Mouse (Mus musculus): Measurements from ENCODE around the gene Dcps. TPM values are rescaled to one million over a fixed set of nuclear protein-coding genes. Genes with fewer than 3 reads are reported as not detected.
"Not testable (repeated sequence)": the region's sequence is repeated elsewhere in the genome, so short reads cannot be mapped to it uniquely, and the experiment has no call there.

Gene Dcps
- polyA plus RNA-seq, 1 experiment from 2014 or later, result 69.3 TPM

DNA sequence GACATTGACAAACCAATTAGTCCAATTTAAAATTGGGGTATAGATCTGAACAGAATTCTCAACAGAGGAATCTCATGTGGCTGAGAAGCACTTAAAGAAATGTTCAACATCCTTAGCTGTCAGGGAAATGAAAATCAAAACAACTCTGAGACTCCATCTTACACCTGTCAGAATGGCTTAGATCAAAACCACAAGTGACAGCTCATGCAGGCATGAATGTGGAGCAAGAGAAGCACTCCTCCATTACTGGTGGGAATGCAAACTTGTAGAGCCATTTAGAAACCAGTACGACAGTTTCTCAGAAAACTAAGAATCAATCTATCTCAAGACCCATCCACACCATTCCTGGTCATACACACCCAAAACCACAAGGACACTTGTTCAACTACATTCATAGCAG lies 22.9 kb downstream of the Dcps start:
- 86% methylated on average over 1 of the region's 1 CpGs for WGBS (ENCODE audit: insufficient replicate concordance)

DNA sequence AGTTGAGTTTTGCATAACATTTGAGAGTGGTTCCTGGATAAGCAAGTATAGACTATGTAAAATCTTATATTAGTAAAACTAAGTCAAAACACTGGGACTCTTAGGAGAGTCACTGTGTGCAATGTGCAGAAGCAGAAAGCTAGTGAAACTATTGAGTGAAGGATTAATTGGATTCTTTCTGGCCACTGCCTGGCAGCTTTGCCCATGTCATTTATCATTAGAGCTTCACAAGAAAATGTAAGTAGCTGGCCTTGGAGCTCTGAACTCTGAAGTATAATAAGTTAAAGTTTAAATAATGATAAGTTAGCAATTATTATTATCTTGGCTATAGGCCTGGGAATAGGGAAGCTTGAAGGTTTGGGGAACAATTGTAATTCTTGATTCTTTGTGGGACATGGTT lies 27.0 kb downstream of the Dcps start:
- H3K27me3 ChIP-seq (ENCODE audit: control insufficient read depth, insufficient read depth, low read length); H3K9ac ChIP-seq (ENCODE audit: low read depth, low read length); H3K36me3 ChIP-seq (ENCODE audit: control insufficient read depth, insufficient read depth, low read length); H3K4me2 ChIP-seq; H3K27ac ChIP-seq (ENCODE audit: low read depth, low read length); ATAC-seq (replicated peaks; ENCODE audit: insufficient number of reproducible peaks, low FRiP score, low TSS enrichment); H3K4me3 ChIP-seq (ENCODE audit: low read depth, low read length); H3K9me3 ChIP-seq (replicated peaks; ENCODE audit: control insufficient read depth, low read length); H3K4me1 ChIP-seq (ENCODE audit: control insufficient read depth, insufficient read depth, low read length): not testable (repeated sequence)

More for the DNA sequence above, 22.9 kb downstream of the Dcps start:
- no peaks in the 10 kb centered on the region for H3K36me3 ChIP-seq (ENCODE audit: control insufficient read depth, insufficient read depth, low read length)
- no peak overlapping the region for H3K4me3 ChIP-seq (ENCODE audit: low read depth, low read length)
- no peak overlapping the region for H3K4me2 ChIP-seq
- H3K9me3 ChIP-seq (replicated peaks; ENCODE audit: control insufficient read depth, low read length), result no peaks in the 10 kb centered on the region
- no peak overlapping the region for H3K27ac ChIP-seq (ENCODE audit: low read depth, low read length)
- no peaks in the 10 kb centered on the region for H3K27me3 ChIP-seq (ENCODE audit: control insufficient read depth, insufficient read depth, low read length)
- H3K9ac ChIP-seq (ENCODE audit: low read depth, low read length), result no peak overlapping the region
- no peak for ATAC-seq (replicated peaks; ENCODE audit: insufficient number of reproducible peaks, low FRiP score, low TSS enrichment)
- H3K4me1 ChIP-seq (ENCODE audit: control insufficient read depth, insufficient read depth, low read length), result no peaks in the 10 kb centered on the region

DNA sequence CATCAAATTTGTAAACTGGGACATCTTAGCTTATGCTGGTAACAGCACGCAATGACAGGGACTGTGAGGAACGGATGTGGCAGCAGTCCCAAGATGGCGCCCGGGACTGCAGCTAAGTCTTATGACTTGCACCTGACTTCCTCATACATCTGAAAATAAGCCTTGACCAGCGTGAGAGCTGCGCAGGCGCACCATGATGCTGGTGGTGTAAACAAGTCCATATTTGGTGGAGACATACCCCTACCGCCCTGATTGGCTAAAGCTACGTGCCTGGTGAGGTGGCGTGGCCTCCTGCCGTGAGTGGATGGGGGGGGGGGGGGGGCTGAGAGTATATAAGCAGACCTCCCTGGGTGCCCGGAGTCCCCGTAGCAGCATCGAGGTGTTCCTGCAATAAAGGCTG lies 28.6 kb downstream of the Dcps start:
- 89% methylated on average over 14 of the region's 14 CpGs for WGBS (ENCODE audit: insufficient replicate concordance)
- not testable (repeated sequence) for ATAC-seq (replicated peaks; ENCODE audit: insufficient number of reproducible peaks, low FRiP score, low TSS enrichment)

DNA sequence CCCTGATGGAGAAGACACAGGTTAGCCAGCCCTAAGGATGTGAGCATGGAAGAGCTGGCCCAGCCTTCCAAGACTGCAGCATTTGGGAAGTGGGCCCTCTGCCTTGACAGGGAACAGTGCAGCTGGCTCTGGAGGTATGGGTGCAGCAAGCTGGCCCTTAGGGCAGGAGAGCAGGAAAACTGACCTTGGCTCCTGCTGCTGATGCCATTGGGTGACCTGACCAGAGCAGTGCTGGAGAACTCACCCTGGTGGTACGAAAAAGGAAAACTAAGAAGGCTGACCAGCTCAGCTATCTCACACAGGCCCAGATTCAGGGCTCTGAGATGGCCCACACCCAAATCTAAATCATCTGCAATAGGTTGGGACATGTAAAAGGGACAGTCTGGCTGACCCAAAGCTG lies 30.0 kb downstream of the Dcps start:
- H3K9me3 ChIP-seq (replicated peaks; ENCODE audit: control insufficient read depth, low read length), result no peaks in the 10 kb centered on the region
- H3K27me3 ChIP-seq (ENCODE audit: control insufficient read depth, insufficient read depth, low read length), result no peaks in the 10 kb centered on the region
- H3K27ac ChIP-seq (ENCODE audit: low read depth, low read length), result no peak overlapping the region
- no peaks in the 10 kb centered on the region for H3K36me3 ChIP-seq (ENCODE audit: control insufficient read depth, insufficient read depth, low read length)
- no peak overlapping the region for H3K4me2 ChIP-seq
- WGBS (ENCODE audit: insufficient replicate concordance), result 85% methylated on average over 1 of the region's 1 CpGs
- no peak overlapping the region for H3K9ac ChIP-seq (ENCODE audit: low read depth, low read length)
- ATAC-seq (replicated peaks; ENCODE audit: insufficient number of reproducible peaks, low FRiP score, low TSS enrichment), result no peak
- H3K4me1 ChIP-seq (ENCODE audit: control insufficient read depth, insufficient read depth, low read length), result no peaks in the 10 kb centered on the region
- no peak overlapping the region for H3K4me3 ChIP-seq (ENCODE audit: low read depth, low read length)

More for the DNA sequence above, 28.6 kb downstream of the Dcps start:
- H3K9me3 ChIP-seq (replicated peaks; ENCODE audit: control insufficient read depth, low read length); H3K27ac ChIP-seq (ENCODE audit: low read depth, low read length); H3K27me3 ChIP-seq (ENCODE audit: control insufficient read depth, insufficient read depth, low read length); H3K9ac ChIP-seq (ENCODE audit: low read depth, low read length); H3K36me3 ChIP-seq (ENCODE audit: control insufficient read depth, insufficient read depth, low read length); H3K4me3 ChIP-seq (ENCODE audit: low read depth, low read length); H3K4me2 ChIP-seq; H3K4me1 ChIP-seq (ENCODE audit: control insufficient read depth, insufficient read depth, low read length): not testable (repeated sequence)

DNA sequence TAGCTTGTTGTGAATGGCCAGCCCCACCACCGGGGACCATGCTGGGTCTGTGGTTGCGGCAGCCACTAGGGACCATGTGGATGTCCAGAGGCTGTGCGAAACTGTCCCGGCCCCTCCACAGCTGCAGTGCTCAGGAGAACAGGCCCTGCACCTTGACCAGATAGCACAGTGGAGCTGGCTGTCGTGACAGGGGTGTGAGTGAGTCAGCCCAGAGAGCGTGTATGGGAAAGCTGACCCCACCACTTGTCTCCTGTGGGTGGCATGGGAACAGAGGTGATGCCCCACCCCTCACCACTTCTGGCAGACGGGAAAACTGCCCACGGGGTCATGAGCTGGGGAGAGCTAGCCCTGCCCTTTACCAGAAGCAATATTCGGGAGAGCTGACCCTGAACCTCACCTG lies 30.7 kb downstream of the Dcps start:
- no peak overlapping the region for H3K4me2 ChIP-seq
- no peak overlapping the region for H3K9ac ChIP-seq (ENCODE audit: low read depth, low read length)
- 74% methylated on average over 9 of the region's 9 CpGs for WGBS (ENCODE audit: insufficient replicate concordance)
- H3K27ac ChIP-seq (ENCODE audit: low read depth, low read length), result no peak overlapping the region
- no peaks in the 10 kb centered on the region for H3K36me3 ChIP-seq (ENCODE audit: control insufficient read depth, insufficient read depth, low read length)
- H3K4me3 ChIP-seq (ENCODE audit: low read depth, low read length), result no peak overlapping the region
- H3K4me1 ChIP-seq (ENCODE audit: control insufficient read depth, insufficient read depth, low read length), result no peaks in the 10 kb centered on the region
- no peaks in the 10 kb centered on the region for H3K9me3 ChIP-seq (replicated peaks; ENCODE audit: control insufficient read depth, low read length)
- H3K27me3 ChIP-seq (ENCODE audit: control insufficient read depth, insufficient read depth, low read length), result no peaks in the 10 kb centered on the region
- ATAC-seq (replicated peaks; ENCODE audit: insufficient number of reproducible peaks, low FRiP score, low TSS enrichment), result peak; percentile 42

DNA sequence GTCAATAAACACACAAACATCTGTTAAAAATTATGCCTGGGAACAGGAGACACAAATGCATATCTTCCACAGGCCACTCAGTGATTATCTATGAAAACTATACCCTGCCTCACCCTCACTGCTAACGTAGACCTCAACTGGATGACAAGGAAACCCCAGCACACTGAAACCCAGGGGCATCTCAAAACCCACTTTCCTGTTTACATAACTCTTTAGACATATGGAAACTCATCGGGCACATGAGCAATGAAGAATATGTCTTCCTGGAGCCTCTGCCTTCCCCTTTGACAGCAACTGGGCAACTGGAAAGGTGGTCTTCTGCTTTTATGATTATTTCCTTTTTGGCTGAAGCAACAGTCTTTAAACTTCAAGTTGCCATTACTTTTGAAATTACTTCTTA lies 33.6 kb downstream of the Dcps start:
- Histone ChIP-seq H3K4me3 (ENCODE audit: low read depth, low read length) (no peak overlapping the region), H3K4me1 (ENCODE audit: control insufficient read depth, insufficient read depth, low read length) (no peaks in the 10 kb centered on the region), H3K27ac (ENCODE audit: low read depth, low read length) (no peak overlapping the region), H3K4me2 (no peak overlapping the region), H3K9me3 (replicated peaks; ENCODE audit: control insufficient read depth, low read length) (no peaks in the 10 kb centered on the region), H3K27me3 (ENCODE audit: control insufficient read depth, insufficient read depth, low read length) (no peaks in the 10 kb centered on the region), H3K36me3 (ENCODE audit: control insufficient read depth, insufficient read depth, low read length) (no peaks in the 10 kb centered on the region), H3K9ac (ENCODE audit: low read depth, low read length) (no peak overlapping the region)
- WGBS (ENCODE audit: insufficient replicate concordance), result 75% methylated on average over 2 of the region's 2 CpGs
- no peak for ATAC-seq (replicated peaks; ENCODE audit: insufficient number of reproducible peaks, low FRiP score, low TSS enrichment)

DNA sequence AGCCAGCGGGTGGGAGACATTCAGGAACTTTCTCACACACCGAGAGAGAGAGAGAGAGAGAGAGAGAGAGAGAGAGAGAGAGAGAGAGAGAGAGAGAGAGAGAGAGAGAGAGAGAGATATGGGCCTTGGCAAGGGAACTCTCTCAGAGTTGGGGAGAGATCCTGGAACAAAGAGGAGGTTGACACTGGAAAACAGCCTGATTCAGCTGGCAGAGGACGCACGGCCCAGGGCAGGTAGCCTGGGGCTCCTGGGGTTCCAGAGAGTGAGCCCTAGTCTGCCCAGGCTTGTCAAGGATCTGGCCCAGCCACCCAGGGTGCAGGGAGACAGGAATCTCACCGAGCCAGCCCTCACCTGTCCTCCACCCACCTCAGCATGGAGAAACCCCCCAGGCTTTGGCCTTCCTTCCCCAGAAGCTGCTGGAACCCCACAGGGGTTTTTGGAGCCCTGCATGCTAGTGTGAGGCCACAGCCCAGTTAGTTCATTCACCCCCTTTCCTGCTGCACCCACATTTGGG lies 36.6 kb downstream of the Dcps start:
- Histone ChIP-seq H3K9me3 (replicated peaks; ENCODE audit: control insufficient read depth, low read length) (no peaks in the 10 kb centered on the region), H3K4me3 (ENCODE audit: low read depth, low read length) (no peak overlapping the region), H3K27me3 (ENCODE audit: control insufficient read depth, insufficient read depth, low read length) (no peaks in the 10 kb centered on the region), H3K27ac (ENCODE audit: low read depth, low read length) (no peak overlapping the region), H3K9ac (ENCODE audit: low read depth, low read length) (no peak overlapping the region), H3K4me1 (ENCODE audit: control insufficient read depth, insufficient read depth, low read length) (peaks cover 9% of the 10 kb centered on the region), H3K4me2 (no peak overlapping the region), H3K36me3 (ENCODE audit: control insufficient read depth, insufficient read depth, low read length) (0 out of 2 replicates have a peak, but pooled peaks cover 2% of the 10 kb centered on the region)
- ATAC-seq (replicated peaks; ENCODE audit: insufficient number of reproducible peaks, low FRiP score, low TSS enrichment), result no peak
- WGBS (ENCODE audit: insufficient replicate concordance), result 71% methylated on average over 5 of the region's 5 CpGs

DNA sequence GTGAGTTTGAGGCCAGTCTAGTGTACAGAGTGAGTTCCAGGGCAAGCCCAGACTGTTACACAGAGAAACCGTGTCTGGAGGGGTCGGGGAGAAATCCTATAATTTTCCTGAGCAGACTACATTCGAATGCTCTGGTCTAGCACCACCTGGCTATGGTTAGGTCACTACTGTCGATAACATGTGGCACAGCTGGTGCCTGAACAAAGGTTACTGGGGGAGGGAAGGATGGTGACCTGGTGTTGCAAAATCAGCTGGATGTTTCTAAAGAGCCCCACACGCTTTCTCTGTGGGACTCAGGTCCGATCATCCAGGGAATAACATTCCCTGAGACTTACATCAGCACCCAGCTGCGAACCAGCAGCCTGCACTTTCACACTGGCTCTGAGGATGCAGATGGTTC lies 37.8 kb downstream of the Dcps start:
- Histone ChIP-seq H3K9me3 (replicated peaks; ENCODE audit: control insufficient read depth, low read length) (no peaks in the 10 kb centered on the region), H3K9ac (ENCODE audit: low read depth, low read length) (no peak overlapping the region), H3K36me3 (ENCODE audit: control insufficient read depth, insufficient read depth, low read length) (0 out of 2 replicates have a peak, but pooled peaks cover 2% of the 10 kb centered on the region), H3K4me2 (no peak overlapping the region), H3K27me3 (ENCODE audit: control insufficient read depth, insufficient read depth, low read length) (no peaks in the 10 kb centered on the region), H3K4me1 (ENCODE audit: control insufficient read depth, insufficient read depth, low read length) (peaks cover 9% of the 10 kb centered on the region), H3K27ac (ENCODE audit: low read depth, low read length) (no peak overlapping the region), H3K4me3 (ENCODE audit: low read depth, low read length) (no peak overlapping the region)
- 82% methylated on average over 7 of the region's 7 CpGs for WGBS (ENCODE audit: insufficient replicate concordance)
- no peak for ATAC-seq (replicated peaks; ENCODE audit: insufficient number of reproducible peaks, low FRiP score, low TSS enrichment)

DNA sequence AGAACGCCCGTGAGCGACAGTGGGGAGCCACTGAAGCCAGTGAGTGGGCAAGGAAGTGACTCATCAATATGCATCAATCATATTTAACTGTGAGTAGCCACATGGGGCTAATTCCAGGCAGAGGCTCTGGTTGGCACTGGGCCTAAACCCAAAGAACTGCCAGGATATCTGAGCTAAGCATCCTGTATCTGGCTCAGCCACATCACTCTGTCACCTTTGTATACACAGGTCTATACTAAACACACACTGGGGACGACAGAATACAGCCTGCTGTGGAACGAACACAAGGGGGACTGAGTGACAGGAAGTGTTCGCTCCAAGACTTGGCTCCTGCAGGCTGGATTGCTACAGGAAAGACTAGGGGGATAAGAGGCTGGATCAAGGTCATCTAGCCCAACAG lies 40.3 kb downstream of the Dcps start:
- 60% methylated on average over 6 of the region's 6 CpGs for WGBS (ENCODE audit: insufficient replicate concordance)

More for the DNA sequence above, 40.3 kb downstream of the Dcps start:
- Histone ChIP-seq H3K4me1 (ENCODE audit: control insufficient read depth, insufficient read depth, low read length) (peaks cover 14% of the 10 kb centered on the region), H3K9me3 (replicated peaks; ENCODE audit: control insufficient read depth, low read length) (no peaks in the 10 kb centered on the region), H3K4me3 (ENCODE audit: low read depth, low read length) (no peak overlapping the region), H3K27me3 (ENCODE audit: control insufficient read depth, insufficient read depth, low read length) (no peaks in the 10 kb centered on the region), H3K4me2 (no peak overlapping the region), H3K27ac (ENCODE audit: low read depth, low read length) (peak overlapping the region; percentile 15; the same call in 1 of the 2 replicates), H3K36me3 (ENCODE audit: control insufficient read depth, insufficient read depth, low read length) (0 out of 2 replicates have a peak, but pooled peaks cover 2% of the 10 kb centered on the region), H3K9ac (ENCODE audit: low read depth, low read length) (no peak overlapping the region)
- ATAC-seq (replicated peaks; ENCODE audit: insufficient number of reproducible peaks, low FRiP score, low TSS enrichment), result no peak

Measured in heart, embryonic 11.5 days (tissue).